Mouse (Mus musculus) megakaryocyte, embryonic 14.5 days (primary cell): ENCODE measurements around the gene Tec.

Source experiments
- FLI1 ChIP-seq: IDR thresholded peaks from 2 replicates; pipeline ENCODE4 v1.6.1; 2012; ENCODE audit warnings: low read length, inconsistent platforms, mixed read lengths
- GATA1 ChIP-seq: IDR thresholded peaks from 3 replicates; pipeline ENCODE4 v1.6.1; 2012; ENCODE audit warnings: mixed read lengths, low read length, inconsistent platforms, borderline replicate concordance

- no peak for TF ChIP-seq GATA1
- no peak for TF ChIP-seq FLI1
Measured at GRCm38 (mm10) chr5:72784719-72785118, 83.6 kb downstream of the Tec start.
